Mouse (Mus musculus) cerebellum, adult 2 months (tissue): ENCODE data around the gene Pnck.

ENCODE experiments used
- CTCF ChIP-seq: fragments of 200-500 bp; IDR thresholded peaks from 2 replicates; pipeline ENCODE4 v1.5.1; 2011; ENCODE audit warnings: low read depth, mild to moderate bottlenecking, control low read depth, low read length, moderate library complexity, borderline replicate concordance; ENCODE audit not compliant: insufficient read depth
- POLR2A ChIP-seq: fragments of 200-500 bp; IDR thresholded peaks from 2 replicates; pipeline ENCODE4 v1.6.1; 2011; ENCODE audit warnings: low read length, control low read depth, borderline replicate concordance; ENCODE audit not compliant: insufficient read depth

GRCm38 (mm10) chrX:73654177-73654576 is 5.7 kb downstream of the Pnck start:
- TF ChIP-seq CTCF (peak; percentile 95), POLR2A (no peak)
